Mouse (Mus musculus) layer of hippocampus, adult 8-10 months (tissue): ENCODE data around the gene Ddr2. TPM values are rescaled to one million over a fixed set of nuclear protein-coding genes. Genes with fewer than 3 reads are reported as not detected.
"Not testable (repeated sequence)": the region's sequence is repeated elsewhere in the genome, so short reads cannot be mapped to it uniquely, and the experiment has no call there.

Source experiments
- DNase-seq, 2 experiments: peaks; one replicate each; pipeline ENCODE4 v3.0.0; 2022; ENCODE audit warnings: low spot score in 2 of 2
- total RNA-seq, 4 experiments: library from RNA; stranded (reverse); gene quantifications; 2 replicates each; pipeline ENCODE4 v1.2.4; 2022

The Ddr2 gene
- total RNA-seq, 4 experiments from 2014 or later = 5.3 to 7.2 (median 6.8) TPM

GRCm38 (mm10) chr1:170102814-170103213 lies 7.7 kb downstream of the Ddr2 start:
- not testable (repeated sequence) for DNase-seq

DNA sequence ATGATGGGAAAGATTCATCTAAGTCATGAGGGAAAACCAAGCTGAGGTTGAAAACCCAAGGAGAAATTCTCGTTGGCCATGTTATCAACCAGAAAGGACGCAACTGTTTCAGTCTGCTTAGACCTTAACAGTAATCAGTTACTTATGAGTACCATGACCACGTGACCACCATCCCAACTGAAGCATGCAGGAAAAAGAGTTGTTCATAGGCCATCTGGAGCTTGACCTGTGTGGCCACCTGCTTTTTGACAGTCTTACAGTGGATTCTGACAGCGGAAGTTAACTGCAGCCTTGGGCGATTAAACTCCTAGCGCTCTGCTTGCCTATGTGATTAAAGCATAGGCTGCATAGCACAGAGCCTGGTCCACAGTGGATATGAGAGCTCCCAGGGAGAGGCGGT lies 23.9 kb downstream of the Ddr2 start:
- no peak for DNase-seq

- DNase-seq = peak in 1 of 2 experiments; percentile 23
Measured at GRCm38 (mm10) chr1:170084151-170084796, 26.3 kb downstream of the Ddr2 start.

DNA sequence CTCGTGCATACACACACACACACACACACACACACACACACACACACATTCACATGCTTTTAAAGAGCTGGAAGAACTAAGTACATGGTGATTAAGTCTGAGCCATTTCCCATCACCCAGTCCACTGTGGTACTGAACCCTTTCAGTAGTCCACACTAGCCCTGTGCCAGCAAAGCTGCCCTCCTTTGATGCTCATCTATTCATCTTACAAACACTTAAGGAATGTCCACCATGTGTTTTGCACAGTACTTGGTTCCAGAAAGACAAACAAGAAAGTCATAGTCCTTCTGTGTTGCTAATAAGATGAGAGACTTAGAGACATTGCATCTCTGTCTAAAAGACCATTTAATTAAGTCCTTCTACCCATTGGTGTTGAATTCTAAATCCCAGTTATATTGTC lies 29.7 kb downstream of the Ddr2 start:
- no peak for DNase-seq

DNA sequence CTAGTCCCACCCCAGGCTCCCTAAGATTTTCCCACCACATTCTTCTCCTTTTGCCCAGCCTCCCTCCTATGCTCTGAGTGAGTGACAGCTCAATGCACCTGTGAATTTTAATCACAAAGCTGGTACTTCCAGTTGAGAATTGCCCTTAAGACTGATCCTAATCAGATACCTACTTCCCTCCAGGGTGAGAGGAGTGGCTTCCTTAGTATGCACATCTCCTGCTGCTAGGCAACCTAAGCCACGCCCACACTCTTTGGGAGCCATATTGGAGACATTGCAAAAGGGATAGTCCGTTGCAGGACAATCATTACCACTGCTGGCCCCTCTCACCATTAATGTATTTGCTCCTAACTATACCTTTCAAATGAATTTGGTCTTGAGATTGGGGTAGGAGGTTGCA lies 31.1 kb downstream of the Ddr2 start:
- DNase-seq = no peak

DNA sequence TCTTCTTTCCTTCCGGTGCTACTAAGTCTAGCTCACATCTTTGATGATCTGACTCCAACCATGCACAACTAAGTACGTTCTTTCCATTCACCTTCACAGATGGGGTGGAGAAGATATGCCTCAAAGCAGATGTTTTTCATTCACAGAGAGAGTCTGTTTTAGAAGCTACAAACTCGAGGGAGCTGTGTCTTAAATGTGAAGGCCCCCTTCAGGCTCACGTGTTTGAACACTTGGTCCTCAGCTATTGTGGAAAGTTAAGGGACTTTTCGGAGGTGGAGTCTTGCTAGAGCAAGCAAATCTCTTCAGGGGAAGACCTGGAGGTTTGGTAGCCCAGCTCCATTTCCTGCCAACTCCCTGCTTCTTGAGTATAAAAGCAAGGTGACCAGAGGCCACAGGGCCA lies 34.2 kb downstream of the Ddr2 start:
- no peak for DNase-seq

GRCm38 (mm10) chr1:170073768-170074167 lies 36.8 kb downstream of the Ddr2 start:
- no peak for DNase-seq

GRCm38 (mm10) chr1:170069143-170069542 lies 41.4 kb downstream of the Ddr2 start:
- no peak for DNase-seq

DNA sequence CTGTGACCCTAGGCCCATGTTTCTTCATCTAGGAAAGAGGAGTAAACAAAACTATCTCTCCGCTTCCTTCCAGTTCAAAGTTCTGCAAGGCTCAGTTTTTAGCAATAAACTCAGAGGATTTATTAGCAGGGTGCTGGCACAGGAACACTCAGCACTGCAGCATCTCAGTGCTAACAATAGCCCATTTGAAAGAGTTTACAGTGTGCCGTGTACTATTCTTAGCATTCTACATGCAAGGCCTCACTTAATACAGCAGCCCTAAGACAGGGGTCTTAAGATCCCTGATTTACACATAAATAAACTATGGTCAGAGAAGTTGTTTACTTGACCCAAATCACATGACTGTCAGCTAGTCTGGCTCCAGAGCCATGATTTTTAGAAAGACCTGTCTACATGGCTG lies 44.6 kb downstream of the Ddr2 start:
- DNase-seq = no peak

GRCm38 (mm10) chr1:170065009-170065408 lies 45.6 kb downstream of the Ddr2 start:
- DNase-seq = no peak

DNA sequence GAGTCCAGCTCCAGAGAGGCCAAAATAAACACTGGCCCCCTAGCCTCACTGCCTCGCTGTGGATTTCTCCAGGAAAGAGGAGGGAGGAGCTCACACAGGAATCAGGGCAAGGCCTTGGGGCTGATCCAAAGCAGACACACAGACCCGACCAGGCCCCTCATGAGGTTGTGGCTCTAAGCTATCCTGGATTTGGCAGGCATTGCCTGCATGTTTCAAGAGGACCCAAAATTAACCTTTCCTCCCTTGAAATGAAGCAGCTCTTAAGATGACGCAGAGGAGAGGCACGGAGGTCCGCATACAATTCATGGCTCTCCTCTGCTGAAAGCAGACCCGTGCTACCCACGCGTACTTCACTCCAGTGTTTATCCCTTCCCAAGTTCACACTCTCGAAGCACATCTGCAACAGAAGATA lies 46.5 kb downstream of the Ddr2 start:
- DNase-seq = no peak

GRCm38 (mm10) chr1:170060214-170060613 lies 50.3 kb downstream of the Ddr2 start:
- DNase-seq = no peak

DNA sequence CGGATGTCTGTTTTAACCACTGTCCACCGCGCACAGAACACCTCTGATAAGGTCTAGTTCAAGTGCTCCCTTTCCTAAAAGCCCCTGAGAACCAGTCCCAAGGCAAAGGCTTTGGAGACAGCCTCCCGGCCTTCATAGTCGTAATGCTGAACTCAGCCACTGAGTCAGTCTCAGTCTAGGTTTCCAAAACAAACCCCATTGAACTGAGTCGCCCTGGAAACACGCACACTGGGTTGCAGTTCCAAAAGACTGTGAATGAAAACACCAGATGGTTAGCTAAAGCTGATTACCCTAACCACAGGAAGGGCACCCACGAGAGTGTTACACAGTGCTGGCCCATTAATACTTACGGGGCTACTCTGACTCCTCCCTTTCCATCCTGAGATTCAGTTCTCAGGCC lies 51.2 kb downstream of the Ddr2 start:
- DNase-seq = peak; percentile 23

- peak; percentile 4 to 29 for DNase-seq
Measured at GRCm38 (mm10) chr1:170058051-170058450, 52.5 kb downstream of the Ddr2 start.

DNA sequence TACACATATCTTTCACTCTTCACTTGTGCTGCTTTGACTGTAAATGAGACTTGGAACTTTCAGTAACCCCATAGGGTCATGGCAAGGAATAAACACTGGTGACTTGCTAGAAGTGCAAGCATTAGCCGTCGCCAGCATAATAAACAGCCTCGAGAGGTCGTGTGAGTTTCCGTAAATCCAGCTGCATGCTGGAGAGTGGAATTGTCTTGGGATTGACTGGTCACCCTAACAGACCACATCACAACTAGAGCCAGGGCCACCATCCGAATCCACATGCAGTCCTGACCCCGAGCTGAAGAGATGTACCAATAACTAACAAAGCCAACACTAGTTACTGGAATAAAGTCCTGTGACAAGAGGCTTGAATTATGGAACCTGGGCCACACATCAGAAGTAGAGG lies 53.0 kb downstream of the Ddr2 start:
- DNase-seq = no peak

GRCm38 (mm10) chr1:170056921-170057320 lies 53.6 kb downstream of the Ddr2 start:
- no peak for DNase-seq

GRCm38 (mm10) chr1:170056214-170056613 lies 54.3 kb downstream of the Ddr2 start:
- no peak for DNase-seq

- DNase-seq = no peak
Measured at GRCm38 (mm10) chr1:170052469-170053065, 58.0 kb downstream of the Ddr2 start.

DNA sequence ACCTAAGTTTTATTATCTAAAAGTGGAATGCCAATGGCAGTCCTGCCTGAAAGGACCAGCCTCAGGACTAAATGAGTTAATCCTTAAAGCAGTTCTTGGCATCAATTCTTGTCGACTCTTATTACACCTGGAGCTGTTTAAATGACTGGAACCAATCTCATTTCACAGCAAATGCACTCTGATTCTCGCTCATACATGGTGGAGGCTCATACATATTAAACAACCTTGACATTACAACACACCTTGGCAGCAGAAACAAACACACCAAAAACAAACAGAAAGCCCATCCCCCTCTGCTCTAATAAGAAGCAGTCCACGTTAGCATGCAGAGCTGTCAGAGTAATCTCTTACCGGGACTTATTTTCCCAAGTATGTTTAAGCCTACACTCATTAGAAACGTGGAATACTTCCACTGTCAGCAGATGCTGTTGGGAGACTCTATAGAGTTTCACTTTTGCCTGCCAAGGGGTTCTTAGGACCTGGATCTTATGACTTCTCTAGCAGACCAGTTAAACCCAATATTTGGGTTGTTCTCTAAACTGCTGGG lies 58.9 kb downstream of the Ddr2 start:
- DNase-seq = no peak

DNA sequence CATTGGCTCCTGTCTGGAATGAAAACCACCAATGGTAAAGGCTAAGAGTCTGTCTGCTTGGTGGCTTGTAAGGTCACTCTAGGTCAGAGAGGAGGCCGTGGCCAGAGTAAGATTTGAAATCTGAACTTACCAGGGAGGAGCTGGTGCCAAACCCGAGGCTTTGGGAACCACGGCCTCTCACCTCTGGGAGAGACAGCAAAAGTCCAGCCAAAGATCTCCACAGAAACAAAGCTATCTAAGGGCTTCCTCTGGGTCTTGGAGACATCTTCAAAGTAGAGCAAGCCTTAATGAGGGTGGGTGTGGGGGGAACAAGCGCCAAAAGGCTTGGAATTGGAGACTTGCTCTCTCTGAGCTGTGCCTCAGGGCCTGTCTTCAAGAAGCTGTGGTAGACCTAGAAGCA lies 62.1 kb downstream of the Ddr2 start:
- no peak for DNase-seq

DNA sequence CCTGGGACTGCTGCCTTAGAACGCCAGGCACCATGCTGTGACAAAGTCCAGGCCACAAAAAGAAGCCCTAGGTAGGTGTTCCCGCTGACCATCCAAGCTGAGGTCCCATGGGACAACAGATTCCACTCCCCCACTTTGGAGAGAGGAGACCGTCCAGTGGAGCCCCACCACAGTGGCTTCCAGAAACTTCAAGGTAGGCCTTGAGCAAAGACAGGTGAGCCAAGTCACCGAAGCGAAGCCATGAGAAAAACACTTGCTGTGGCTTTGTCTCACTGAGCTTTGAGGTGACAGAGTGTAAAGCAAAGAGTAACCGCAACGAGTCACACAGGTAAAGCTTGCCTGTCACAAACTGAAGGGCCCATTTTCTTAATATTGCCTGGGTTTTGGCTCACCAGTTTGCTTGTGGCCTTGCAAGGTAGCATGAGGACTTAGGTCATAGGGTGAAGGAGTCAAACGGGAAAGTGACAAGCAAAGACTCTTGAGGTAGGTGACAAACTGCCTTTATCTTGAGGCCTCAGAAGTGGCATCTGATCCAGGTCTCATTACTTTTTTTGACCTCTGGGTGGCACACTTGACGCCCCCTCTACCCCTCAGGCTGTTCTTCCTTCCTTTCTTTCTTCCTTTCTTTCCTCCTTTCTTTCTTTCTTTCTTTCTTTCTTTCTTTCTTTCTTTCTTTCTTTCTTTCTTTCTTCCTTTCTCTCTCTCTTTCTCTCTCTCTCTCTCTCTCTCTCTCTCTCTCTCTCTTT lies 65.7 kb downstream of the Ddr2 start:
- no peak for DNase-seq

DNA sequence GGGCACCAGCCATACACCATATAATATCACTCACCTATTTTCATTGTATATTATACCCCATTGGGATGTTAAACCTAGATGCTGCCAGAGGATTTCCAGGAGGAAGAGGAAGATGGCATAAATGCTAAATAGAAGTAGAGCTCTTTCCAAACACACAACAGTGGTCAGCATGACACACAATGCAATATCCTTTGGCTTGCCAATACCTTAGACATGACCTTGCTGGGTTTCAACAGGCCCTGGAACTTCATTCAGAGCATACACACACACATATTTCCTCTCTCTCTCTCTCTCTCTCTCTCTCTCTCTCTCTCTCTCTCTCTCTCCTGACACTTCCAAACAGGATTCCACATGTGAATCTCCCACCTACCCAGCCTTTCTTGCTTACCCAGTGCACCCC lies 66.8 kb downstream of the Ddr2 start:
- no peak for DNase-seq
